Mouse (Mus musculus) thymus, postnatal 25 days (tissue): ENCODE results near the gene Grid2.

Experiments used
- DNase-seq: peaks from one replicate; pipeline ENCODE4 v3.0.0; 2022

Grid2 gene

GRCm38 (mm10) chr6:64733311-64733710, 1477.6 kb downstream of the Grid2 start:
- DNase-seq = no peak

DNA sequence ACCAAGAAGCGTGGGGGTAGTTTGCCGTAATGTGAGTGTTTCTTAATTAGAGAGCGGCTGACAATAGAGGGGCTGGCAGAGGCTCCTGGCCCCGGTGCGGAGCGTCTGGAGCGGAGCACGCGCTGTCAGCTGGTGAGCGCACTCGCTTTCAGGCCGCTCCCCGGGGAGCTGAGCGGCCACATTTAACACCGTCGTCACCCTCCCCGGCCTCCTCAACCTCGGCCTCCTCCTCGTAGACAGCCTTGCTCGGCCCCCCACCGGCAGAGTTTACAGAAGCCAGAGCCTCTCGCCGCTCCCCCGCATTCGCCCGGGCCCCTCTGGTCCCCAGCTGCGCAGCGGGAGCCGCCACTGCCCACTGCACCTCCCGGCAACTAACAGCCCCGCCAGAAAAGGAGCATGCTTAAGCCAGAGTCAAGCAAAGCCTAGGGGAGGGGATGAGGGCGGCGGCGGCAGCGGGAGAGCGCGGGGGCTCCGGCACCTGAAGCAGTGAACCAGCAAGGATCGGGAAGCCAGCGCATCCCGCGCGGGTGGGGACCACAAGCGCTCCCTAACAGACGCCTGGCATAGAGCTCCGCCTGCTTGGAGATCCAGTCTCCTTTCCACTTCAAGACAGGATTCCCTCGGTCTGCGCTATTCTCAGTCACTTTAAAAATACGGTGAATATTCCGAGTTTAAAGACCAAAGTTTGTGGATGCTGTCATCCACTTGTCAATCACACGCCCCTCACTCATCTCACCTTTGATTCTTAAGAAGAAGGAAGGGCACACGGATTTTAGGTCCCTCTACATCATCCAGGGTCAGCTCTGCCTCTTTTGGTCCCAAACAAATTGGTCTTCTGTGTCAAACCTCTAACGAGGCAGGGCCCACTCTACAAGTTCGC, 1479.0 kb downstream of the Grid2 start:
- DNase-seq = no peak

DNA sequence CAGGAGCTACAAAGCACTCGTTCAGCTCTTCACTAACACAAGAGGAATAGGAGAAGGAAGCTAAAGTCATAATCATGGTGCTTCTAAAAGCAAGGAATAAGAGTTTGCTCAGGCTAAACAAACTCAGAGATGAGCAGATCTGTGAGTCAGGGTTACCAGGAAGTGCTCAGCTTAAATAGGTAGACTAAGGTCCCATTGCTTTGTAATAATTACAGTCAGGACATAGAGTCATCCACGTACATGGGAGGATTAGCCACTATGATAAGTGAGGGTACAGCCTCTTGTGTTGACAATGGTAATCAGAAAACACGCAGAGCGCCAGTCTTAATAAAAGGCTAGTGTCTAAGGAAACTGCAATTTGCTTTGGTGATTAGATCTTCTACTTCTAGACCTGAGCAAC, 1480.6 kb downstream of the Grid2 start:
- no peak for DNase-seq

- DNase-seq = no peak
These were observed 1487.3 kb downstream of the Grid2 start for GRCm38 (mm10) chr6:64742915-64743489.
